8 mouse cellular contexts compared by ENCODE assay signal in the genomic region with DNA sequence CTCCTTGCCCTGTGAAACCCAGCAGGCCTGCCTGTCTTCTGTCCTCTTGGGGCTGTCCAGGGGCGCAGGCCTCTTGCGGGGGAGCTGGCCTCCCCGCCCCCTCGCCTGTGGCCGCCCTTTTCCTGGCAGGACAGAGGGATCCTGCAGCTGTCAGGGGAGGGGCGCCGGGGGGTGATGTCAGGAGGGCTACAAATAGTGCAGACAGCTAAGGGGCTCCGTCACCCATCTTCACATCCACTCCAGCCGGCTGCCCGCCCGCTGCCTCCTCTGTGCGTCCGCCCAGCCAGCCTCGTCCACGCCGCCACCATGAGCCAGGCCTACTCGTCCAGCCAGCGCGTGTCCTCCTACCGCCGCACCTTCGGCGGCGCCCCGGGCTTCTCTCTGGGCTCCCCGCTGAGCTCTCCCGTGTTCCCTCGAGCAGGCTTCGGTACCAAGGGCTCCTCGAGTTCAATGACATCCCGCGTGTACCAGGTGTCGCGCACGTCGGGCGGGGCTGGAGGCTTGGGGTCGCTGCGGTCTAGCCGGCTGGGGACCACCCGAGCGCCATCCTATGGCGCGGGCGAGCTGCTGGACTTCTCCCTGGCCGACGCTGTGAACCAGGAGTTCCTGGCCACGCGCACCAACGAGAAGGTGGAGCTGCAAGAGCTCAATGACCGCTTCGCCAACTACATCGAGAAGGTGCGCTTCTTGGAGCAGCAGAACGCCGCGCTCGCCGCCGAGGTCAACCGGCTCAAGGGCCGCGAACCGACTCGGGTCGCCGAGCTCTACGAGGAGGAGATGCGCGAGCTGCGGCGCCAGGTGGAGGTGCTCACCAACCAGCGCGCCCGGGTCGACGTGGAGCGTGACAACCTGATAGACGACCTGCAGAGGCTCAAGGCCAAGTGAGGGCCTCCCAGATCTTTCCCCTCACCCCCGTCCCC. TPM values are rescaled to one million over a fixed set of nuclear protein-coding genes. Genes with fewer than 3 reads are reported as not detected.
DNase-seq lines count a peak whose midpoint lies in the region; ATAC-seq and TF ChIP-seq lines count a peak whose summit lies in the region.

A gene (plus strand): TSS at position 218 of the 920 bp plus-strand sequence.

- peaks cover 9% of the 10 kb centered on the region; the same call in 1 of the 2 replicates for H3K9me3 ChIP-seq in E14TG2a.4 (ENCODE audit: low read length)
- H3K9me3 ChIP-seq in hindbrain, embryonic 14.5 days (ENCODE audit: control insufficient read depth, low read length) = no peaks in the 10 kb centered on the region
- H3K9me3 ChIP-seq in liver, embryonic 15.5 days (replicated peaks) = no peaks in the 10 kb centered on the region
- no peaks in the 10 kb centered on the region for H3K9me3 ChIP-seq in neural tube, embryonic 15.5 days (replicated peaks)

- no peak; the same call in 1 of the 2 replicates for ATAC-seq in hindbrain, embryonic 14.5 days (ENCODE audit: low FRiP score)
- ATAC-seq in liver, embryonic 15.5 days (ENCODE audit: insufficient read depth) = no peak
- ATAC-seq in neural tube, embryonic 15.5 days (ENCODE audit: low FRiP score) = no peak; the same call in 1 of the 2 replicates

- TF ChIP-seq CTCF in E14TG2a.4 (conservative IDR thresholded peaks at IDR 0.05; ENCODE audit: low read length) = no peak

- peak; percentile 48 for DNase-seq in adrenal gland, postnatal 10 days
- peak; percentile 87 for DNase-seq in gastrocnemius, postnatal 10 days
- DNase-seq in hindbrain, embryonic 14.5 days (ENCODE audit: low spot score) = no peak
- no peak for DNase-seq in layer of hippocampus, postnatal 14 days (ENCODE audit: low spot score in 2 of 2)
- no peak for DNase-seq in left cerebral cortex, postnatal 4 days

- H3K4me2 ChIP-seq in hindbrain, embryonic 14.5 days (replicated peaks) = peak within 1 kb of the TSS; percentile 51
- peak within 1 kb of the TSS; percentile 50 for H3K4me2 ChIP-seq in liver, embryonic 15.5 days
- H3K4me2 ChIP-seq in neural tube, embryonic 15.5 days = peak within 1 kb of the TSS; percentile 52

- intact Hi-C loops in left cerebral cortex, postnatal 4 days (cut with DNase I) = no loop called here

- H3K27me3 ChIP-seq in E14TG2a.4 (ENCODE audit: insufficient read depth, low read length) = peaks cover 59% of the 10 kb centered on the region
- peaks cover 53% of the 10 kb centered on the region for H3K27me3 ChIP-seq in hindbrain, embryonic 14.5 days (ENCODE audit: control insufficient read depth, insufficient read depth, low read length)
- H3K27me3 ChIP-seq in liver, embryonic 15.5 days = peaks cover 64% of the 10 kb centered on the region
- H3K27me3 ChIP-seq in neural tube, embryonic 15.5 days (replicated peaks) = peaks cover 40% of the 10 kb centered on the region

- H3K27ac ChIP-seq in hindbrain, embryonic 14.5 days = no peak within 1 kb of the TSS
- H3K27ac ChIP-seq in liver, embryonic 15.5 days (replicated peaks) = no peak within 1 kb of the TSS
- H3K27ac ChIP-seq in neural tube, embryonic 15.5 days (replicated peaks) = no peak within 1 kb of the TSS

- peaks cover 32% of the 10 kb centered on the region for H3K4me1 ChIP-seq in E14TG2a.4 (replicated peaks; ENCODE audit: low read depth, low read length)
- peaks cover 9% of the 10 kb centered on the region for H3K4me1 ChIP-seq in hindbrain, embryonic 14.5 days (replicated peaks; ENCODE audit: control insufficient read depth, insufficient read depth, low read length)
- peaks cover 7% of the 10 kb centered on the region; the same call in 1 of the 2 replicates for H3K4me1 ChIP-seq in liver, embryonic 15.5 days (replicated peaks)
- peaks cover 20% of the 10 kb centered on the region for H3K4me1 ChIP-seq in neural tube, embryonic 15.5 days

- no peak within 1 kb of the TSS for H3K9ac ChIP-seq in hindbrain, embryonic 14.5 days
- H3K9ac ChIP-seq in liver, embryonic 15.5 days = no peak within 1 kb of the TSS
- H3K9ac ChIP-seq in neural tube, embryonic 15.5 days (replicated peaks) = no peak within 1 kb of the TSS

- H3K36me3 ChIP-seq in E14TG2a.4 (ENCODE audit: insufficient read depth, low read length) = no peaks in the 10 kb centered on the region
- H3K36me3 ChIP-seq in hindbrain, embryonic 14.5 days (replicated peaks; ENCODE audit: control insufficient read depth, insufficient read depth) = no peaks in the 10 kb centered on the region
- no peaks in the 10 kb centered on the region for H3K36me3 ChIP-seq in liver, embryonic 15.5 days (replicated peaks)
- H3K36me3 ChIP-seq in neural tube, embryonic 15.5 days = no peaks in the 10 kb centered on the region

- H3K4me3 ChIP-seq in E14TG2a.4 (replicated peaks; ENCODE audit: low read length) = peak within 1 kb of the TSS; percentile 74
- peak within 1 kb of the TSS; percentile 22 for H3K4me3 ChIP-seq in hindbrain, embryonic 14.5 days (replicated peaks; ENCODE audit: low read length)
- peak within 1 kb of the TSS; percentile 32 for H3K4me3 ChIP-seq in liver, embryonic 15.5 days (replicated peaks)
- H3K4me3 ChIP-seq in neural tube, embryonic 15.5 days (replicated peaks) = peak within 1 kb of the TSS; percentile 27

- 2% methylated on average over 74 of the region's 80 CpGs for WGBS in hindbrain, embryonic 14.5 days
- WGBS in liver, embryonic 15.5 days (ENCODE audit: insufficient replicate concordance) = 3% methylated on average over 80 of the region's 80 CpGs
- WGBS in neural tube, embryonic 15.5 days = 4% methylated on average over 77 of the region's 80 CpGs

RNA-seq across cellular contexts. Expression of the gene that starts here (rescaled TPM):
- 100 to 1,000 TPM in 1 of 2 experiments, 10 to 100 TPM in 1; 62.7 to 208 TPM for total RNA-seq in adrenal gland, postnatal 10 days (2021)
- total RNA-seq in gastrocnemius, postnatal 10 days (2021) = 1,000 to 10,000 TPM; 1,482 to 1,503 TPM
- polyA plus RNA-seq in hindbrain, embryonic 14.5 days (2014; fragmentation: Nextera tagmentation; extraction: Ambion mirVana) = 1.0 and 1.7 TPM in 2 replicates
- polyA plus RNA-seq in liver, embryonic 15.5 days (2015; fragmentation: Nextera tagmentation; extraction: Ambion mirVana) = 10.3 and 12.8 TPM in 2 replicates
- polyA plus RNA-seq in neural tube, embryonic 15.5 days (2015; fragmentation: Nextera tagmentation; extraction: Ambion mirVana) = 10.9 and 16.0 TPM in 2 replicates
- 1 to 10 TPM; 1.6 to 1.8 TPM for total RNA-seq in layer of hippocampus, postnatal 14 days (2021)
- 1 to 10 TPM; 1.6 to 2.5 TPM for total RNA-seq in left cerebral cortex, postnatal 4 days (2021)

Comparison
In these comparisons a context has a peak if more than half of its experiments do, and no peak if none do; other contexts are left out.
1. RNA of the gene that starts here (total RNA-seq): 1,482 to 1,503 TPM in gastrocnemius, postnatal 10 days and 62.7 to 208 TPM in adrenal gland, postnatal 10 days; 1.6 to 2.5 TPM in left cerebral cortex, postnatal 4 days and 1.6 to 1.8 TPM in layer of hippocampus, postnatal 14 days; every median in the first group is over 10 times any median in the second.
2. RNA of the gene that starts here (total RNA-seq): 1,482 to 1,503 TPM in gastrocnemius, postnatal 10 days; 62.7 to 208 TPM in adrenal gland, postnatal 10 days; every median in the first group is over 4 times any median in the second.
3. H3K4me3 ChIP-seq: peak in every context shown above with its lines; median percentile 74 in E14TG2a.4; 32 in liver, embryonic 15.5 days; 27 in neural tube, embryonic 15.5 days; 22 in hindbrain, embryonic 14.5 days.
4. DNase-seq: peak in adrenal gland, postnatal 10 days (single experiment) and gastrocnemius, postnatal 10 days (single experiment); none in hindbrain, embryonic 14.5 days (single experiment), layer of hippocampus, postnatal 14 days (0 of 2) and left cerebral cortex, postnatal 4 days (single experiment).
5. Peak in every context shown above with its lines, with median percentiles within 50 percentile points of each other: H3K4me2 ChIP-seq.